Mouse (Mus musculus): ENCODE results near the gene Pdcd1. TPM values are rescaled to one million over a fixed set of nuclear protein-coding genes. Genes with fewer than 3 reads are reported as not detected.

The Pdcd1 gene
- polyA plus RNA-seq, 1 experiment: 2.4 TPM

GRCm38 (mm10) chr1:94054481-94054880 lies 2.1 kb upstream of the Pdcd1 start:
- Histone ChIP-seq H3K4me1 (ENCODE audit: control insufficient read depth, insufficient read depth, insufficient read length) (peaks cover 4% of the 10 kb centered on the region; the same call in 1 of the 2 replicates), H3K27me3 (ENCODE audit: control insufficient read depth, insufficient read depth, low read length) (no peaks in the 10 kb centered on the region), H3K36me3 (ENCODE audit: control insufficient read depth, insufficient read depth, low read length) (no peaks in the 10 kb centered on the region), H3K4me3 (ENCODE audit: extremely low read depth, insufficient read depth, insufficient read length) (no peak overlapping the region), H3K27ac (ENCODE audit: insufficient read depth, low read length) (no peak overlapping the region)
- no peak for DNase-seq (ENCODE audit: low read depth in 1 of 2, low spot score in 2 of 2)
- TF ChIP-seq POLR2A (IDR thresholded peaks at IDR 0.05; ENCODE audit: low read depth, low read length) (no peak), CTCF (IDR thresholded peaks at IDR 0.05; ENCODE audit: extremely low read depth, insufficient read depth, insufficient read length, insufficient replicate concordance) (no peak)
- 76% methylated on average over 1 of the region's 1 CpGs for WGBS

- DNase-seq (ENCODE audit: low read depth in 1 of 2, low spot score in 2 of 2): no peak
- Histone ChIP-seq H3K27me3 (ENCODE audit: control insufficient read depth, insufficient read depth, low read length) (no peaks in the 10 kb centered on the region), H3K4me3 (ENCODE audit: extremely low read depth, insufficient read depth, insufficient read length) (no peak overlapping the region), H3K27ac (ENCODE audit: insufficient read depth, low read length) (no peak overlapping the region), H3K36me3 (ENCODE audit: control insufficient read depth, insufficient read depth, low read length) (no peaks in the 10 kb centered on the region), H3K4me1 (ENCODE audit: control insufficient read depth, insufficient read depth, insufficient read length) (peaks cover 4% of the 10 kb centered on the region; the same call in 1 of the 2 replicates)
- TF ChIP-seq CTCF (IDR thresholded peaks at IDR 0.05; ENCODE audit: extremely low read depth, insufficient read depth, insufficient read length, insufficient replicate concordance) (no peak), POLR2A (IDR thresholded peaks at IDR 0.05; ENCODE audit: low read depth, low read length) (no peak)
- 38% methylated on average over 7 of the region's 7 CpGs for WGBS
Observed at GRCm38 (mm10) chr1:94053530-94054216, 1.3 kb upstream of the Pdcd1 start.

- 70% methylated on average over 5 of the region's 5 CpGs for WGBS
- H3K27me3 ChIP-seq (ENCODE audit: control insufficient read depth, insufficient read depth, low read length): no peaks in the 10 kb centered on the region
- TF ChIP-seq POLR2A (IDR thresholded peaks at IDR 0.05; ENCODE audit: low read depth, low read length) (no peak), CTCF (IDR thresholded peaks at IDR 0.05; ENCODE audit: extremely low read depth, insufficient read depth, insufficient read length, insufficient replicate concordance) (no peak)
- peaks cover 3% of the 10 kb centered on the region; the same call in 1 of the 2 replicates for H3K4me1 ChIP-seq (ENCODE audit: control insufficient read depth, insufficient read depth, insufficient read length)
- H3K36me3 ChIP-seq (ENCODE audit: control insufficient read depth, insufficient read depth, low read length): no peaks in the 10 kb centered on the region
- no peak overlapping the region for H3K27ac ChIP-seq (ENCODE audit: insufficient read depth, low read length)
- no peak overlapping the region for H3K4me3 ChIP-seq (ENCODE audit: extremely low read depth, insufficient read depth, insufficient read length)
- DNase-seq (ENCODE audit: low read depth in 1 of 2, low spot score in 2 of 2): no peak
Observed at GRCm38 (mm10) chr1:94051104-94051503, 1.2 kb downstream of the Pdcd1 start.

GRCm38 (mm10) chr1:94046544-94046943 lies 5.8 kb downstream of the Pdcd1 start:
- WGBS: 76% methylated on average over 4 of the region's 4 CpGs
- no peak for DNase-seq (ENCODE audit: low read depth in 1 of 2, low spot score in 2 of 2)
- H3K4me3 ChIP-seq (ENCODE audit: extremely low read depth, insufficient read depth, insufficient read length): no peak overlapping the region
- no peaks in the 10 kb centered on the region for H3K4me1 ChIP-seq (ENCODE audit: control insufficient read depth, insufficient read depth, insufficient read length)
- TF ChIP-seq CTCF (IDR thresholded peaks at IDR 0.05; ENCODE audit: extremely low read depth, insufficient read depth, insufficient read length, insufficient replicate concordance) (no peak), POLR2A (IDR thresholded peaks at IDR 0.05; ENCODE audit: low read depth, low read length) (no peak)
- no peaks in the 10 kb centered on the region for H3K27me3 ChIP-seq (ENCODE audit: control insufficient read depth, insufficient read depth, low read length)
- H3K36me3 ChIP-seq (ENCODE audit: control insufficient read depth, insufficient read depth, low read length): no peaks in the 10 kb centered on the region
- H3K27ac ChIP-seq (ENCODE audit: insufficient read depth, low read length): no peak overlapping the region

GRCm38 (mm10) chr1:94045559-94045958 lies 6.8 kb downstream of the Pdcd1 start:
- no peak for DNase-seq (ENCODE audit: low read depth in 1 of 2, low spot score in 2 of 2)
- no peaks in the 10 kb centered on the region for H3K4me1 ChIP-seq (ENCODE audit: control insufficient read depth, insufficient read depth, insufficient read length)
- no peak overlapping the region for H3K4me3 ChIP-seq (ENCODE audit: extremely low read depth, insufficient read depth, insufficient read length)
- WGBS: 79% methylated on average over 3 of the region's 3 CpGs
- TF ChIP-seq CTCF (IDR thresholded peaks at IDR 0.05; ENCODE audit: extremely low read depth, insufficient read depth, insufficient read length, insufficient replicate concordance): no peak
- no peak for TF ChIP-seq POLR2A (IDR thresholded peaks at IDR 0.05; ENCODE audit: low read depth, low read length)
- H3K36me3 ChIP-seq (ENCODE audit: control insufficient read depth, insufficient read depth, low read length): no peaks in the 10 kb centered on the region
- no peaks in the 10 kb centered on the region for H3K27me3 ChIP-seq (ENCODE audit: control insufficient read depth, insufficient read depth, low read length)
- no peak overlapping the region for H3K27ac ChIP-seq (ENCODE audit: insufficient read depth, low read length)

DNA sequence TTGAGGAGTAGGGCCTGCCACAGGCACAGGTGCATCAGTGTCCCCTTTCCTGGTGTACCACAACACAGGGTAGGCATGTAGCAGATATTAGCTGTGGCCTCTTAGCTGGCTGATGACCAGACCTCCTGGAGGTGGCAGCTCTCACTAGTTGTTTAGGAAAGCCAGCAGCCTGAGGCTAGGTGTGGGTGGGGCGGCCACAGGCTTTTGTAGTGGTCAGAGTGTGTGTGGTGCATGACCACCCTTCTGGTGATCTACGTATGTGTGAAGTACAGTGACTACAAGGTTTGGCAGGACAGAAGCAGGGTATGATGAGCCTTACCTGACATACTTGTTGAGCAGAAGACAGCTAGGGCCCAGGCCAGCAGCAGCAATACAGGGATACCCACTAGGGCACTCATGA lies 12.0 kb downstream of the Pdcd1 start:
- no peaks in the 10 kb centered on the region for H3K27me3 ChIP-seq (ENCODE audit: control insufficient read depth, insufficient read depth, low read length)
- no peaks in the 10 kb centered on the region for H3K36me3 ChIP-seq (ENCODE audit: control insufficient read depth, insufficient read depth, low read length)
- peaks cover 3% of the 10 kb centered on the region; the same call in 1 of the 2 replicates for H3K4me1 ChIP-seq (ENCODE audit: control insufficient read depth, insufficient read depth, insufficient read length)
- no peak for TF ChIP-seq CTCF (IDR thresholded peaks at IDR 0.05; ENCODE audit: extremely low read depth, insufficient read depth, insufficient read length, insufficient replicate concordance)
- TF ChIP-seq POLR2A (IDR thresholded peaks at IDR 0.05; ENCODE audit: low read depth, low read length): no peak
- no peak for DNase-seq (ENCODE audit: low read depth in 1 of 2, low spot score in 2 of 2)
- WGBS: 81% methylated on average over 2 of the region's 2 CpGs
- H3K4me3 ChIP-seq (ENCODE audit: extremely low read depth, insufficient read depth, insufficient read length): no peak overlapping the region
- H3K27ac ChIP-seq (ENCODE audit: insufficient read depth, low read length): no peak overlapping the region
